Mouse (Mus musculus): ENCODE measurements around the gene Slfn2.

DNA sequence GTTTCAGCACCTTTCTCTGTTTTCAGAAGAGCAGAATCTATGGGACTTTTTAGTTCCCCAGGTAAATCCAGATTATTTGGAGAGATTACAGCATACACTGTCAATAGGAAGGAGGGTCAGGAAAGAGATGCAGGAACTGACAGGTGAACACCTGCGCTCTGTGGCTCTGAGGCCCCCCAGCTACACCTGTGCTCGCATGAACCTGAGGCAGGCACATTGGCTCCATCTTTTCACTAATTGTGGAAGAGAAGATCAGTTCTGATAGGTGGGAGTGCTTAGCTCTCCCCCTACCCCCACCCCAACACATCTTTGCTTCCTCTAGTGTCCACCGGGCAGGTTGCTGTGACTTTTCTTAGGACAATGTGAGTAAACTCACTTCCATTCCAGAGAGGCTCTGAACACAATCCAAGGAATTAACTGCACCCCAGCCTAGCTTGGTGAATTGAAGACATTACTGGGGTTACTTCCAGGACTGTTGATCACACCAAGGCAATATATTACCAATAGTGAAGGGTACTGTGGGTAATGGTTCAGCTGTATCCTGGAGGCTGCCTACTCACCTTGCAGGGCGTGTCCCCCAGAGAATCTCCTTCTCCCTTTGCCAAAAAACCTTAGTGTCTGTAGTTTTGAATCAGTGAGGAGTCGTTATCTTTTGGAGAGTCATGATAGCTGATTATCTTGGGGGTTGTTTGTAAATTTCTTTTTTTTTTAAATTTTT lies 13.7 kb downstream of the Slfn2 start:
- no peak for TF ChIP-seq CTCF (IDR thresholded peaks at IDR 0.05; ENCODE audit: control insufficient read depth, insufficient read depth, insufficient read length)
- TF ChIP-seq MAX (IDR thresholded peaks at IDR 0.05) = no peak
- no peak for TF ChIP-seq MYOD1 (IDR thresholded peaks at IDR 0.05; ENCODE audit: control insufficient read depth, insufficient read length, low read depth)
- TF ChIP-seq USF1 (IDR thresholded peaks at IDR 0.05; ENCODE audit: low read depth) = no peak
- no peak for TF ChIP-seq MYOG (IDR thresholded peaks at IDR 0.05; ENCODE audit: control insufficient read depth, extremely low read depth, insufficient read length)
- no peak for TF ChIP-seq CEBPB (IDR thresholded peaks at IDR 0.05; ENCODE audit: low read depth)
